Mouse (Mus musculus) 3T3-L1 (cell line): ENCODE data around the gene Slc9a3r1.

Experiments
- DNase-seq: peaks from one replicate; pipeline ENCODE4 v3.0.0-alpha.2; 2015; ENCODE audit warnings: low read depth, low spot score

Slc9a3r1 gene

GRCm38 (mm10) chr11:115188539-115189231 lies 25.5 kb downstream of the Slc9a3r1 start:
- peak; percentile 29 for DNase-seq

GRCm38 (mm10) chr11:115189304-115189703 lies 26.2 kb downstream of the Slc9a3r1 start:
- DNase-seq, result no peak

- no peak for DNase-seq
Measured at GRCm38 (mm10) chr11:115192180-115192579, 29.0 kb downstream of the Slc9a3r1 start.

GRCm38 (mm10) chr11:115194693-115195092 lies 31.6 kb downstream of the Slc9a3r1 start:
- no peak for DNase-seq

GRCm38 (mm10) chr11:115195933-115196332 lies 32.8 kb downstream of the Slc9a3r1 start:
- no peak for DNase-seq

- no peak for DNase-seq
Measured at GRCm38 (mm10) chr11:115197558-115197957, 34.4 kb downstream of the Slc9a3r1 start.

GRCm38 (mm10) chr11:115198932-115199384 lies 35.8 kb downstream of the Slc9a3r1 start:
- DNase-seq, result no peak

GRCm38 (mm10) chr11:115200520-115200919 lies 37.4 kb downstream of the Slc9a3r1 start:
- DNase-seq, result no peak

- peak; percentile 79 for DNase-seq
Measured at GRCm38 (mm10) chr11:115202316-115202715, 39.2 kb downstream of the Slc9a3r1 start.

GRCm38 (mm10) chr11:115202756-115203155 lies 39.6 kb downstream of the Slc9a3r1 start:
- DNase-seq, result no peak

GRCm38 (mm10) chr11:115208126-115208525 lies 45.0 kb downstream of the Slc9a3r1 start:
- DNase-seq, result no peak

GRCm38 (mm10) chr11:115208776-115209732 lies 45.9 kb downstream of the Slc9a3r1 start:
- DNase-seq, result no peak

- no peak for DNase-seq
Measured at GRCm38 (mm10) chr11:115209958-115210357, 46.8 kb downstream of the Slc9a3r1 start.

GRCm38 (mm10) chr11:115212116-115212515 lies 49.0 kb downstream of the Slc9a3r1 start:
- DNase-seq, result no peak

GRCm38 (mm10) chr11:115215123-115215522 lies 52.0 kb downstream of the Slc9a3r1 start:
- DNase-seq, result no peak

GRCm38 (mm10) chr11:115217439-115218410 lies 54.6 kb downstream of the Slc9a3r1 start:
- peak; percentile 41 for DNase-seq

- DNase-seq, result peak; percentile 82
Measured at GRCm38 (mm10) chr11:115219263-115219662, 56.1 kb downstream of the Slc9a3r1 start.

- no peak for DNase-seq
Measured at GRCm38 (mm10) chr11:115219685-115220084, 56.5 kb downstream of the Slc9a3r1 start.

- DNase-seq, result no peak
Measured at GRCm38 (mm10) chr11:115222077-115222476, 58.9 kb downstream of the Slc9a3r1 start.

GRCm38 (mm10) chr11:115222570-115222969 lies 59.4 kb downstream of the Slc9a3r1 start:
- DNase-seq, result peak; percentile 12

- no peak for DNase-seq
Measured at GRCm38 (mm10) chr11:115223451-115223850, 60.3 kb downstream of the Slc9a3r1 start.
